Comparison of ENCODE assay signal across 7 mouse cellular contexts in genomic region chr7:49778114-49778901, GRCm38 (mm10). TPM values are rescaled to one million over a fixed set of nuclear protein-coding genes. Genes with fewer than 3 reads are reported as not detected.
DNase-seq lines count a peak whose midpoint lies in the region; ATAC-seq lines count a peak whose summit lies in the region.

Prmt3 (plus strand) TSS chr7:49778346.

- H3K4me2 ChIP-seq in midbrain, embryonic 13.5 days (replicated peaks) = peak within 1 kb of the TSS; percentile 72

- no peaks in the 10 kb centered on the region for H3K9me3 ChIP-seq in limb, embryonic 10.5 days (replicated peaks)
- no peaks in the 10 kb centered on the region for H3K9me3 ChIP-seq in midbrain, embryonic 13.5 days

- under 1% methylated on average over 92 of the region's 92 CpGs for WGBS in limb, embryonic 10.5 days
- WGBS in midbrain, embryonic 13.5 days = under 1% methylated on average over 92 of the region's 92 CpGs

- peaks cover 17% of the 10 kb centered on the region for H3K4me1 ChIP-seq in limb, embryonic 10.5 days
- H3K4me1 ChIP-seq in midbrain, embryonic 13.5 days (replicated peaks) = peaks cover 20% of the 10 kb centered on the region

- DNase-seq in adrenal gland, adult 8-10 months = peak; percentile 93
- DNase-seq in embryo, embryonic 9.5 days (ENCODE audit: extremely low spot score) = peak; percentile 97
- DNase-seq in kidney, adult 11 months = peak; percentile 95
- DNase-seq in limb, embryonic 10.5 days (ENCODE audit: low spot score) = peak; percentile 100
- DNase-seq in spleen, adult 12 weeks (ENCODE audit: low spot score) = peak; percentile 96

- H3K36me3 ChIP-seq in limb, embryonic 10.5 days = peaks cover 23% of the 10 kb centered on the region
- H3K36me3 ChIP-seq in midbrain, embryonic 13.5 days = peaks cover 20% of the 10 kb centered on the region

- peak within 1 kb of the TSS; percentile 93 for H3K27ac ChIP-seq in limb, embryonic 10.5 days
- peak within 1 kb of the TSS; percentile 81 for H3K27ac ChIP-seq in midbrain, embryonic 13.5 days

- ATAC-seq in granulocyte monocyte progenitor cell, adult 5-6 weeks (replicated peaks; ENCODE audit: poor library complexity, severe bottlenecking) = peak; percentile 81
- peak; percentile 96 for ATAC-seq in midbrain, embryonic 13.5 days

- peak within 1 kb of the TSS; percentile 77 for H3K9ac ChIP-seq in midbrain, embryonic 13.5 days (replicated peaks)

- peak within 1 kb of the TSS; percentile 76 for H3K4me3 ChIP-seq in limb, embryonic 10.5 days
- peak within 1 kb of the TSS; percentile 65 for H3K4me3 ChIP-seq in midbrain, embryonic 13.5 days (replicated peaks)

- no peaks in the 10 kb centered on the region for H3K27me3 ChIP-seq in limb, embryonic 10.5 days (ENCODE audit: low read depth, poor library complexity, severe bottlenecking)
- H3K27me3 ChIP-seq in midbrain, embryonic 13.5 days = peaks cover 7% of the 10 kb centered on the region; the same call in 1 of the 2 replicates

RNA-seq across cellular contexts. Expression of gene Prmt3, which starts in this region (rescaled TPM):
- total RNA-seq in adrenal gland, adult 8-10 months (2022) = 10 to 100 TPM; 35.2 to 53.3 (median 42.3) TPM
- 67.7 and 79.0 TPM in 2 replicates for total RNA-seq in granulocyte monocyte progenitor cell, adult 5-6 weeks (2014; fragmentation: Nextera tagmentation)
- total RNA-seq in granulocyte monocyte progenitor cell, adult 5-6 weeks (2017) = 56.3 and 57.4 TPM in 2 replicates
- 61.2 and 67.7 TPM in 2 replicates for polyA plus RNA-seq in limb, embryonic 10.5 days (2016; fragmentation: Nextera tagmentation; extraction: Ambion mirVana)
- 50.6 and 54.2 TPM in 2 replicates for polyA plus RNA-seq in midbrain, embryonic 13.5 days (2015; fragmentation: Nextera tagmentation; extraction: Ambion mirVana)

Comparison
In these comparisons a context has a peak if more than half of its experiments do, and no peak if none do; other contexts are left out.
1. Peak in every context shown above with its lines: DNase-seq, ATAC-seq, H3K4me3 ChIP-seq and H3K27ac ChIP-seq.